Mouse (Mus musculus) ES-E14 (cell line): ENCODE data around the gene Slc12a3. TPM values are rescaled to one million over a fixed set of nuclear protein-coding genes. Genes with fewer than 3 reads are reported as not detected.

Experiments used
- DNase-seq: peaks from one replicate; pipeline ENCODE4 v3.0.0-alpha.2; 2013; ENCODE audit warnings: low read depth, low spot score
- H3K27ac ChIP-seq: 2 replicates; pipeline ENCODE4 v1.5.1; 2012; ENCODE audit warnings: low read depth, mild to moderate bottlenecking, low read length, moderate library complexity, mixed read lengths; ENCODE audit not compliant: poor library complexity, insufficient read depth, severe bottlenecking
- H3K36me3 ChIP-seq: 2 replicates; pipeline ENCODE4 v1.6.1; 2012; ENCODE audit warnings: mild to moderate bottlenecking, low read length, moderate library complexity, mixed read lengths; ENCODE audit not compliant: control insufficient read depth, poor library complexity, insufficient read depth, severe bottlenecking
- H3K4me1 ChIP-seq, 2 experiments: fragments of 150-350 bp in 1 of 2; sonication (generic) in 1 of 2; 2 replicates each; pipeline ENCODE4 v1.6.1; 2012; ENCODE audit warnings: low read length in 2 of 2, mild to moderate bottlenecking in 1 of 2, mixed read lengths in 1 of 2; ENCODE audit not compliant: control insufficient read depth in 2 of 2, insufficient read depth in 2 of 2, poor library complexity in 1 of 2
- H3K4me3 ChIP-seq, 2 experiments: fragments of 150-350 bp in 1 of 2; sonication (generic) in 1 of 2; 2 replicates each; pipeline ENCODE4 v1.5.1; 2012; ENCODE audit warnings: low read length in 2 of 2, low read depth in 1 of 2, mild to moderate bottlenecking in 1 of 2, mixed read lengths in 1 of 2; ENCODE audit not compliant: insufficient read depth in 1 of 2, poor library complexity in 1 of 2, severe bottlenecking in 1 of 2
- H3K9ac ChIP-seq: 2 replicates; pipeline ENCODE4 v1.6.1; 2012; ENCODE audit warnings: low read depth, mild to moderate bottlenecking, low read length, mixed read lengths; ENCODE audit not compliant: poor library complexity, insufficient read depth, severe bottlenecking
- H3K9me3 ChIP-seq: fragments of 150-350 bp; sonication (generic); 2 replicates; pipeline ENCODE4 v1.6.1; 2012; ENCODE audit warnings: low read depth, mild to moderate bottlenecking, low read length; ENCODE audit not compliant: control insufficient read depth, insufficient read depth
- CHD2 ChIP-seq: IDR thresholded peaks from 2 replicates; pipeline ENCODE4 v1.6.1; 2014; ENCODE audit warnings: mild to moderate bottlenecking, low read depth, low read length, inconsistent platforms
- HCFC1 ChIP-seq: IDR thresholded peaks from 2 replicates; pipeline ENCODE4 v1.6.1; 2012; ENCODE audit warnings: low read length, inconsistent platforms, borderline replicate concordance; ENCODE audit not compliant: insufficient read depth
- MAFK ChIP-seq: IDR thresholded peaks from 2 replicates; pipeline ENCODE4 v1.6.1; 2014; ENCODE audit warnings: mild to moderate bottlenecking, low read depth, low read length, inconsistent platforms; ENCODE audit not compliant: insufficient read depth
- ZC3H11A ChIP-seq: IDR thresholded peaks from 2 replicates; pipeline ENCODE4 v1.6.1; 2012; ENCODE audit warnings: low read depth, mild to moderate bottlenecking, inconsistent platforms, low read length, borderline replicate concordance
- ZNF384 ChIP-seq: IDR thresholded peaks from 2 replicates; pipeline ENCODE4 v1.6.1; 2012; ENCODE audit warnings: low read depth, low read length, inconsistent platforms
- in situ Hi-C, 2 experiments: fragments of 600-800 bp; cut with MboI; formaldehyde crosslinking; loops; one replicate each; pipeline ENCODE4 v1.15.1; 2025; ENCODE audit warnings: low sequenced_read_pairs in 2 of 2, inconsistent platforms in 1 of 2; ENCODE audit not compliant: unreplicated experiment in 2 of 2
- total RNA-seq: library from RNA; depleted of rRNA; stranded (reverse); fragments of 300-350 nt; gene quantifications from 2 replicates; pipeline ENCODE4 v1.2.3, GENCODE M21; 2012

Gene Slc12a3
- total RNA-seq, 1 experiment: 0.94 TPM

- Histone ChIP-seq H3K36me3 (peaks cover 16% of the 10 kb centered on the region), H3K9ac (no peak overlapping the region), H3K27ac (no peak overlapping the region), H3K4me1 (no peaks in the 10 kb centered on the region), H3K4me3 (no peak overlapping the region), H3K9me3 (no peaks in the 10 kb centered on the region)
- DNase-seq: no peak
- in situ Hi-C loops: no loop called here
- TF ChIP-seq ZC3H11A (no peak), ZNF384 (no peak), HCFC1 (no peak), CHD2 (no peak), MAFK (no peak)
Measured at GRCm38 (mm10) chr8:94297101-94297500, 31.9 kb upstream of the Slc12a3 start.

- H3K4me3 ChIP-seq: no peak overlapping the region
- in situ Hi-C loops: no loop called here
- TF ChIP-seq CHD2 (no peak), ZC3H11A (no peak)
- H3K36me3 ChIP-seq: peaks cover 28% of the 10 kb centered on the region
- H3K4me1 ChIP-seq: no peaks in the 10 kb centered on the region
- no peak overlapping the region for H3K9ac ChIP-seq
- no peaks in the 10 kb centered on the region for H3K9me3 ChIP-seq
- no peak overlapping the region for H3K27ac ChIP-seq
- DNase-seq: no peak
Measured at GRCm38 (mm10) chr8:94300809-94301208, 28.2 kb upstream of the Slc12a3 start.

- Histone ChIP-seq H3K4me1 (no peaks in the 10 kb centered on the region), H3K9me3 (no peaks in the 10 kb centered on the region), H3K36me3 (peaks cover 40% of the 10 kb centered on the region), H3K9ac (no peak overlapping the region), H3K4me3 (no peak overlapping the region), H3K27ac (no peak overlapping the region)
- in situ Hi-C loops: no loop called here
- TF ChIP-seq ZNF384 (no peak), ZC3H11A (no peak), CHD2 (no peak), MAFK (no peak), HCFC1 (no peak)
- no peak for DNase-seq
Measured at GRCm38 (mm10) chr8:94304412-94304811, 24.6 kb upstream of the Slc12a3 start.

GRCm38 (mm10) chr8:94306989-94307513 is 21.9 kb upstream of the Slc12a3 start:
- no peak overlapping the region for H3K9ac ChIP-seq
- no peak overlapping the region for H3K27ac ChIP-seq
- no peaks in the 10 kb centered on the region for H3K9me3 ChIP-seq
- no peak for DNase-seq
- no peaks in the 10 kb centered on the region for H3K4me1 ChIP-seq
- TF ChIP-seq HCFC1 (no peak), ZC3H11A (no peak)
- peaks cover 41% of the 10 kb centered on the region for H3K36me3 ChIP-seq
- H3K4me3 ChIP-seq: no peak overlapping the region
- in situ Hi-C loops: no loop called here

GRCm38 (mm10) chr8:94307652-94308051 is 21.3 kb upstream of the Slc12a3 start:
- no peak for DNase-seq
- in situ Hi-C loops: no loop called here

More at GRCm38 (mm10) chr8:94307652-94308051, 21.3 kb upstream of the Slc12a3 start:
- H3K4me3 ChIP-seq: no peak overlapping the region
- peaks cover 40% of the 10 kb centered on the region for H3K36me3 ChIP-seq
- no peaks in the 10 kb centered on the region for H3K4me1 ChIP-seq
- H3K9ac ChIP-seq: no peak overlapping the region
- TF ChIP-seq HCFC1 (no peak), MAFK (no peak), ZC3H11A (no peak), CHD2 (no peak), ZNF384 (no peak)
- no peak overlapping the region for H3K27ac ChIP-seq
- H3K9me3 ChIP-seq: no peaks in the 10 kb centered on the region
